Mouse (Mus musculus) CH12.LX (cell line): ENCODE results near the gene Eea1.

Experiments used
- CHD2 ChIP-seq: IDR thresholded peaks from 2 replicates; pipeline ENCODE4 v1.6.1; 2011; ENCODE audit warnings: low read length, improper control_type of control experiment
- CTCF ChIP-seq, 2 experiments: IDR thresholded peaks in 1 of 2; conservative IDR thresholded peaks in 1 of 2; 2 replicates each; pipeline ENCODE4 v1.5.1; 2011 to 2012; ENCODE audit warnings: low read depth in 2 of 2, low read length in 2 of 2, improper control_type of control experiment in 1 of 2, inconsistent platforms in 1 of 2, mild to moderate bottlenecking in 1 of 2, moderate library complexity in 1 of 2
- ELF1 ChIP-seq: IDR thresholded peaks from 2 replicates; pipeline ENCODE4 v1.6.1; 2014; ENCODE audit warnings: low read depth, mild to moderate bottlenecking, inconsistent platforms, low read length, improper control_type of control experiment
- JUND ChIP-seq: conservative IDR thresholded peaks from 2 replicates; pipeline ENCODE4 v1.6.1; 2011; ENCODE audit warnings: low read depth, low read length, improper control_type of control experiment
- POLR2A ChIP-seq: IDR thresholded peaks from 2 replicates; pipeline ENCODE4 v1.6.1; 2011; ENCODE audit warnings: low read depth, mild to moderate bottlenecking, improper control_type of control experiment, low read length
- ZMIZ1 ChIP-seq: IDR thresholded peaks from 2 replicates; pipeline ENCODE4 v1.6.1; 2012; ENCODE audit warnings: low read depth, mild to moderate bottlenecking, inconsistent platforms, low read length, improper control_type of control experiment
- ZNF384 ChIP-seq: IDR thresholded peaks from 2 replicates; pipeline ENCODE4 v1.6.1; 2012; ENCODE audit warnings: low read depth, low read length, improper control_type of control experiment, inconsistent platforms

DNA sequence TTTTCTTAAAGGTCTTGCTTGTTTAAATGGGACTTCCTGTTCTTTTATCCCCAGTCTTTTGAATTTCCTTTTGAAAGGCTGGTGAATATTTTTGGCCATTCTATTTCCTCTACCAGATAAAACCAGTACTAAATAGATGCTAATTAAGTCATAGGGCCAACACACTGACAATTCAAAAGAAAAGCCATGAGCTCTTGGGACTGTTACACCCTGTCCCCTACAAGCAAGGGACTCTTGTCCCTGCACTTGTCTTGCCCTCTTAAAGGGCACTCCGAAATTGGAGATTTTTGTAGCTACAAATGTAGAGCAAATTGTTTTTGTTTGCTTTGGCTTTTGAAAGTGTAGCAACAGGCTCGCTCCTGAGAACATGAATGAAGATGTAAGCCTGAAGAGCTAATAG lies 154.1 kb downstream of the Eea1 start:
- TF ChIP-seq CTCF (conservative IDR thresholded peaks at IDR 0.05 in 1 of 2, IDR thresholded peaks at IDR 0.05 in 1 of 2; ENCODE audit: low read depth in 2 of 2, low read length in 2 of 2), result no peak
- no peak for TF ChIP-seq ELF1
- TF ChIP-seq ZNF384, result no peak
- no peak for TF ChIP-seq CHD2
- TF ChIP-seq ZMIZ1, result no peak
- TF ChIP-seq POLR2A, result no peak
- TF ChIP-seq JUND, result no peak
